In genomic region chr5:139377468-139378270, GRCm38 (mm10) we compare ENCODE assay signal across 8 mouse cellular contexts. TPM values are rescaled to one million over a fixed set of nuclear protein-coding genes. Genes with fewer than 3 reads are reported as not detected.
A peak's percentile ranks its signal among the peaks of the same experiment; 100 is the strongest.
DNase-seq lines count a peak whose midpoint lies in the region; ATAC-seq and TF ChIP-seq lines count a peak whose summit lies in the region.

TSS of gene Gpr146 (plus strand) at chr5:139377697.

- no peak within 1 kb of the TSS for H3ac ChIP-seq in myocyte (ENCODE audit: control insufficient read depth, insufficient read length)

- peaks cover 38% of the 10 kb centered on the region for H3K4me1 ChIP-seq in intestine, embryonic 14.5 days (replicated peaks; ENCODE audit: control insufficient read depth, insufficient read depth, low read length)
- peaks cover 18% of the 10 kb centered on the region; the same call in 1 of the 2 replicates for H3K4me1 ChIP-seq in intestine, postnatal 0 days (replicated peaks; ENCODE audit: control insufficient read depth, insufficient read depth, low read length)
- H3K4me1 ChIP-seq in hindbrain, embryonic 14.5 days (replicated peaks; ENCODE audit: control insufficient read depth, insufficient read depth, low read length), result peaks cover 24% of the 10 kb centered on the region

- no peak within 1 kb of the TSS for H3K4me2 ChIP-seq in intestine, embryonic 14.5 days (ENCODE audit: low read length)
- H3K4me2 ChIP-seq in intestine, postnatal 0 days (replicated peaks; ENCODE audit: low read depth), result no peak within 1 kb of the TSS
- no peak within 1 kb of the TSS for H3K4me2 ChIP-seq in hindbrain, embryonic 14.5 days (replicated peaks)
- H3K4me2 ChIP-seq in myocyte (ENCODE audit: low read depth), result peak within 1 kb of the TSS; percentile 91

- DNase-seq in intestine, embryonic 14.5 days (ENCODE audit: low spot score), result no peak
- DNase-seq in MEL-GATA-1-ER (ENCODE audit: extremely low read depth, low read depth), result peak; percentile 59
- peak; percentile 92 for DNase-seq in gastrocnemius, adult 2 months
- no peak for DNase-seq in hindbrain, embryonic 14.5 days (ENCODE audit: low spot score)
- peak in 1 of 2 experiments; percentile 47 for DNase-seq in left cerebral cortex, postnatal 25 days (ENCODE audit: low spot score in 2 of 2)
- DNase-seq in cerebellum, adult 11 months, result no peak

- intact Hi-C loops in gastrocnemius, adult 2 months (cut with DNase I), result no loop called here
- intact Hi-C loops in left cerebral cortex, postnatal 25 days (cut with DNase I), result no loop called here

- no peak within 1 kb of the TSS for H3K9ac ChIP-seq in intestine, embryonic 14.5 days (ENCODE audit: low read length)
- no peak within 1 kb of the TSS for H3K9ac ChIP-seq in intestine, postnatal 0 days (ENCODE audit: low read depth, low read length)
- no peak within 1 kb of the TSS for H3K9ac ChIP-seq in hindbrain, embryonic 14.5 days

- H3K36me3 ChIP-seq in intestine, embryonic 14.5 days (ENCODE audit: control insufficient read depth, insufficient read depth, low read length), result no peaks in the 10 kb centered on the region
- no peaks in the 10 kb centered on the region for H3K36me3 ChIP-seq in intestine, postnatal 0 days (ENCODE audit: control insufficient read depth, insufficient read depth)
- no peaks in the 10 kb centered on the region for H3K36me3 ChIP-seq in hindbrain, embryonic 14.5 days (replicated peaks; ENCODE audit: control insufficient read depth, insufficient read depth)
- H3K36me3 ChIP-seq in myocyte (ENCODE audit: control insufficient read depth, insufficient read depth), result no peaks in the 10 kb centered on the region

- 50% methylated on average over 18 of the region's 18 CpGs for WGBS in intestine, embryonic 14.5 days
- 63% methylated on average over 18 of the region's 18 CpGs for WGBS in intestine, postnatal 0 days
- WGBS in hindbrain, embryonic 14.5 days, result 83% methylated on average over 18 of the region's 18 CpGs

- H3K4me3 ChIP-seq in intestine, embryonic 14.5 days (ENCODE audit: low read depth, low read length), result no peak within 1 kb of the TSS
- H3K4me3 ChIP-seq in intestine, postnatal 0 days (ENCODE audit: low read depth, low read length), result no peak within 1 kb of the TSS
- H3K4me3 ChIP-seq in gastrocnemius, adult 2 months, result peak within 1 kb of the TSS; percentile 25
- no peak within 1 kb of the TSS for H3K4me3 ChIP-seq in hindbrain, embryonic 14.5 days (replicated peaks; ENCODE audit: low read length)
- H3K4me3 ChIP-seq in myocyte, result peak within 1 kb of the TSS; percentile 34

- H3K27me3 ChIP-seq in intestine, embryonic 14.5 days (replicated peaks; ENCODE audit: control insufficient read depth, insufficient read depth, low read length), result no peaks in the 10 kb centered on the region
- no peaks in the 10 kb centered on the region for H3K27me3 ChIP-seq in intestine, postnatal 0 days (replicated peaks; ENCODE audit: control insufficient read depth, insufficient read depth, low read length)
- H3K27me3 ChIP-seq in hindbrain, embryonic 14.5 days (ENCODE audit: control insufficient read depth, insufficient read depth, low read length), result no peaks in the 10 kb centered on the region
- no peaks in the 10 kb centered on the region for H3K27me3 ChIP-seq in myocyte (ENCODE audit: control insufficient read depth, insufficient read depth, insufficient read length)

- H3K79me2 ChIP-seq in myocyte (ENCODE audit: control insufficient read depth, insufficient read depth), result no peaks in the 10 kb centered on the region

- no peak for ATAC-seq in intestine, embryonic 14.5 days (replicated peaks; ENCODE audit: low FRiP score, low TSS enrichment, low read depth)
- ATAC-seq in intestine, postnatal 0 days, result no peak
- ATAC-seq in hindbrain, embryonic 14.5 days (ENCODE audit: low FRiP score), result no peak

- TF ChIP-seq CTCF in intestine, postnatal 0 days (IDR thresholded peaks at IDR 0.05; ENCODE audit: low read depth), result no peak
- TF ChIP-seq CTCF in gastrocnemius, adult 2 months (IDR thresholded peaks at IDR 0.05), result no peak

- no peaks in the 10 kb centered on the region for H3K9me3 ChIP-seq in intestine, embryonic 14.5 days (ENCODE audit: control insufficient read depth, low read length)
- no peaks in the 10 kb centered on the region for H3K9me3 ChIP-seq in intestine, postnatal 0 days (ENCODE audit: control insufficient read depth)
- H3K9me3 ChIP-seq in hindbrain, embryonic 14.5 days (ENCODE audit: control insufficient read depth, low read length), result no peaks in the 10 kb centered on the region

- TF ChIP-seq POLR2A in myocyte (IDR thresholded peaks at IDR 0.05; ENCODE audit: insufficient read length, low read depth), result peak; percentile 13

- peak within 1 kb of the TSS; percentile 0; the same call in 1 of the 2 replicates for H3K27ac ChIP-seq in intestine, embryonic 14.5 days (ENCODE audit: low read depth)
- H3K27ac ChIP-seq in intestine, postnatal 0 days (ENCODE audit: low read depth, low read length), result no peak within 1 kb of the TSS
- H3K27ac ChIP-seq in gastrocnemius, adult 2 months, result peak within 1 kb of the TSS; percentile 100
- H3K27ac ChIP-seq in hindbrain, embryonic 14.5 days, result peak within 1 kb of the TSS; percentile 75

TF ChIP-seq in myocyte, 11 proteins besides CTCF, POLR2A, EP300 and RAD21:
- TF ChIP-seq MYOG (IDR thresholded peaks at IDR 0.05; ENCODE audit: control insufficient read depth in 1 of 3, insufficient read depth in 1 of 3, insufficient read length in 2 of 3, low read depth in 2 of 3), result peak in 1 of 3 experiments; percentile 71
- no peak for TF ChIP-seq POLR2AphosphoS2 (IDR thresholded peaks at IDR 0.05; ENCODE audit: insufficient read length, low read depth)
- no peak for TF ChIP-seq REST (IDR thresholded peaks at IDR 0.05; ENCODE audit: insufficient read depth, insufficient read length)
- peak in 2 of 3 experiments; percentile 1 to 68 for TF ChIP-seq MYOD1 (IDR thresholded peaks at IDR 0.05; ENCODE audit: control insufficient read depth in 1 of 3, insufficient read length in 2 of 3, low read depth in 2 of 3)
- TF ChIP-seq USF1 (IDR thresholded peaks at IDR 0.05; ENCODE audit: low read depth), result no peak
- no peak for TF ChIP-seq CEBPB (IDR thresholded peaks at IDR 0.05; ENCODE audit: insufficient read depth, poor library complexity, severe bottlenecking)
- no peak for TF ChIP-seq TCF3 (IDR thresholded peaks at IDR 0.05; ENCODE audit: insufficient read length, low read depth)
- TF ChIP-seq TCF12 (IDR thresholded peaks at IDR 0.05; ENCODE audit: insufficient read depth, poor library complexity, severe bottlenecking), result no peak
- no peak for TF ChIP-seq E2F4 (IDR thresholded peaks at IDR 0.05; ENCODE audit: insufficient read depth)
- TF ChIP-seq SRF (IDR thresholded peaks at IDR 0.05; ENCODE audit: control insufficient read depth, insufficient read length, low read depth), result no peak
TF ChIP-seq in myocyte: peak in this region for 2.

RNA-seq across cellular contexts. Expression of gene Gpr146, which starts in this region (rescaled TPM):
- polyA plus RNA-seq in intestine, embryonic 14.5 days (2014; fragmentation: Nextera tagmentation; extraction: Ambion mirVana), result 1.4 and 1.7 TPM in 2 replicates
- polyA plus RNA-seq in intestine, postnatal 0 days (2015; fragmentation: Nextera tagmentation; extraction: Ambion mirVana), result 2.5 and 2.6 TPM in 2 replicates
- total RNA-seq in gastrocnemius, adult 2 months (2021), result 10 to 100 TPM; 26.5 to 41.2 TPM
- polyA plus RNA-seq in hindbrain, embryonic 14.5 days (2014; fragmentation: Nextera tagmentation; extraction: Ambion mirVana), result 1.4 and 2.7 TPM in 2 replicates
- 10 to 100 TPM; 12.0 to 13.5 TPM for total RNA-seq in left cerebral cortex, postnatal 25 days (2021)
- 11.7 TPM for polyA plus RNA-seq in myocyte (2012; fragmentation: generic; extraction: Trizol)

Comparison
In these comparisons a context has a peak if more than half of its experiments do, and no peak if none do; other contexts are left out.
1. DNase-seq: peak in MEL-GATA-1-ER (single experiment) and gastrocnemius, adult 2 months (single experiment); none in intestine, embryonic 14.5 days (single experiment), hindbrain, embryonic 14.5 days (single experiment) and cerebellum, adult 11 months (single experiment).
2. H3K4me3 ChIP-seq: peak in gastrocnemius, adult 2 months (single experiment) and myocyte (single experiment); none in intestine, embryonic 14.5 days (single experiment), intestine, postnatal 0 days (single experiment) and hindbrain, embryonic 14.5 days (single experiment).